Mouse (Mus musculus): Measurements from ENCODE around the gene Vmn1r20.
"Not testable (repeated sequence)": the region's sequence is repeated elsewhere in the genome, so short reads cannot be mapped to it uniquely, and the experiment has no call there.

- TF ChIP-seq TAL1, GATA1 (IDR thresholded peaks at IDR 0.05; ENCODE audit: low read length): not testable (repeated sequence)
Measured at GRCm38 (mm10) chr6:57403480-57403879, 25.2 kb upstream of the Vmn1r20 start, which contains the start of gene Vmn1r19.
